Mouse (Mus musculus): ENCODE measurements around the gene Stard3. TPM values are rescaled to one million over a fixed set of nuclear protein-coding genes. Genes with fewer than 3 reads are reported as not detected.

The Stard3 gene
- total RNA-seq, 2 experiments from 2014 or later: 21.5 to 26.8 TPM

DNA sequence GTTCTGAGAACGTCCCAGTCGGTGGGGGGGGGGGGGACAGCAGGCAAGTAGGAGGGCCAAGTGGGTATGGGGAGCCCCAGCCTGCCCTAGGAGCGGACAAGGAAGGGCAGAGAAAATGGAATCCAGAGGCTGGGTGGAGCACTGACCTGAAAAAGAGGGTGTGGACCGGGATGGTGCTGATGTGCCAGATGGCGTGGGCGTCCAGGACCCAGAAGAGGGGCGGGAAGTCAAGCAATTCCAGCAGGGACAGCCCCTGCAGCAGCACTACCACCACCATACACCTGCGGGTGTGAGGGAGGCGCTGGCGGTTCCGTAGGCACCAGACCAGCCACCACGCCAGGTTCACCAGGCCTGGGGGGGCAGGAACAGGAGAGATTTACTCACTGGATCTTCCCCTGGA lies 32.0 kb downstream of the Stard3 start:
- no peak for DNase-seq
- intact Hi-C loops (cut with DNase I): no loop called here

DNA sequence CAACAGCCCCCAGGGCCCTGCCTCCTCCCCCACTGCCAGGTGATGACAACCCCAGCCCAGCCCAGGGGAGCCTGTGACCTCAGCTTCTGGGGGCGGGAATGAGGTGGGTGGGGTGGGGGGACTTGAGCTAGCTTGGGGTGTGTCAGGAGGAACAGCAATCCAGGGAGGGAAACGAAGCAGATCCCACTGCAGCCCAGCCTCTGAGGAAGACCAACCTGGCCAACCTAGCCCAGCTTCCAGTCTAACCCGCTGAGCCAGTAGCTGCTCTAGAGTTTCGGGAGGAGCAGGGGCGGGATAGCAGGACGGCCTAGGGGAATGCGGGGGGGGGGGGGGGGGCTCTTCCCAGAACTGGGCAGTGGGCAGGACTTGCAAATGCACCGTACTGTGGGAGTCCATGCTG lies 33.9 kb downstream of the Stard3 start:
- intact Hi-C loops (cut with DNase I): no loop called here
- DNase-seq: no peak

DNA sequence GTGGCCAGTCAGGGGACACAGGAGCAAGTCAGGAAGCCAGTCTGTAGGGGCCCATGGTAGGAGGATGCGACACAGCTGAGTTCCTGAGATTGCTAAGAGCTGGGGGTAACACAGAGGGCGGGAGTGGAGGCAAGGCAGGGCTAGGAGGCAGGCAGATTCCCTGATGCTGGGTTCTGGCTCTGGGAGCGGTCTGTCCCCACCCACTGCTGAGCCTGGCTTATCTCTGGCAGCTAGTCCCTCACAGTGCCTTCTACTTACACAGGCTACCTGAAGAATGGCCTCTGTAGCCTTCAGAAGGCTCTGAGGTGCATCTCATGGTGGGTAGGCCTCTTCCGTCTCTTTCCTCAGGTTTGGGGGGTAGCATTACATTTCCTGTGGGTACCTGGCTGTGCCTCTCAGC lies 34.5 kb downstream of the Stard3 start:
- intact Hi-C loops (cut with DNase I): no loop called here
- DNase-seq: no peak

DNA sequence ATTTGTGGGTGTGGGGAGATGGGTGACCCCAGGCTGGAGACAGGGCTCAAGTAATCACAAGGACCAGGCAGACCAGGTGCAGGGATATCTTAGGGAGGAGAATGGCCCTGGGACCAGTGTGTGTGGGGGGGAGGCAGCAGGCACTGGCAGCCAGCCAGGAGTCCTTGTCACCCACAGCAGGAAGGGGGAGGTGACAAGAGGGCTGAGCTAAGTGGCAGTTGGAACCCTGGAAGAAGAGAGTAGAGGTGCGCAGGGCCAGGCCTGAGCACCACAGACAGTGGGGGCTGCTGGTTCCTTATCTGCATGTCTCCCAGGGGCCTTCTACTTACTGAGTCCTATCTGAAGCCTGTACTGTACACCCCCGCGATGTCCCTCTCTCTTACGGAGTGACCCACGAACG lies 35.1 kb downstream of the Stard3 start:
- peak in 1 of 2 experiments; percentile 48 for DNase-seq
- intact Hi-C loops (cut with DNase I): no loop called here

DNA sequence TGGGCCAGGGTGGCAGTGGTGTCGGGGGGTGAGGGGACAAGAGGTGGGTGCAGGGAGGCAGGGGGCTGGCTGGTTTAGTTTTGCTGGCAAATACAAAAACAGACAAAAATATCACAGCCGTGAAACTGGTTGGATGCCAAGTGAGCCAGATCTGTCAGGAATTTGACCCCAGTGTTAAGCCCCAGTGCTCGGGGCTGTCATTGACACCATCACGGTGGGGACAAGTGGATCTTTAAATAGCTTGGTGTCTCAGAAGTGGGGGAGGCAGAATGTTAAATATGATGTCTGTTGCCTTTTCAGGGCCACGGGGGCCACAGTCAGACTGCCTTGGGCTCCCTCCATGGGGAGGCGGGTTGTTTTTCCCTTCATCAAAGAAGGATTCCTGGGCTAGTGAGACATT lies 36.1 kb downstream of the Stard3 start:
- no peak for DNase-seq
- intact Hi-C loops (cut with DNase I): no loop called here

DNA sequence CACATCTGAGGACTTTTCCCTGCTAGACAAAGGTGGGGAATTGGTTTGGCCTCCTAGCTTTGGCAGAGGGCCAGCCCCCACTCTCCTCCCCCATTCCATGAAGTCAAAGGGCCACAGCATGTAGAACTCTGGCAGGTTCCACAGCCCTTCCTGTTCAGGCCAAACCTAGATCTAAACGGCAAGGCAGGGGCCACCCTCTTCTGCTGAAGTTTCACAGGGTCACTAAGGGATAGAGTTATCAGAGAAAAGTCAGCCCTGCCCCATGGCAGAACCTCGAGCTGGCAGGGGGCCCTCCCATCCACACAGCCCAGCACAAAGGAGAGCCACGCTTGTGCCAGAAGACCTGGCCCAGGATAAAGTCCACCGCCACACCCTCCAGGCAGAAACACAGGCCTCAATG lies 36.9 kb downstream of the Stard3 start:
- DNase-seq: peak in 1 of 2 experiments; percentile 57
- intact Hi-C loops (cut with DNase I): no loop called here

DNA sequence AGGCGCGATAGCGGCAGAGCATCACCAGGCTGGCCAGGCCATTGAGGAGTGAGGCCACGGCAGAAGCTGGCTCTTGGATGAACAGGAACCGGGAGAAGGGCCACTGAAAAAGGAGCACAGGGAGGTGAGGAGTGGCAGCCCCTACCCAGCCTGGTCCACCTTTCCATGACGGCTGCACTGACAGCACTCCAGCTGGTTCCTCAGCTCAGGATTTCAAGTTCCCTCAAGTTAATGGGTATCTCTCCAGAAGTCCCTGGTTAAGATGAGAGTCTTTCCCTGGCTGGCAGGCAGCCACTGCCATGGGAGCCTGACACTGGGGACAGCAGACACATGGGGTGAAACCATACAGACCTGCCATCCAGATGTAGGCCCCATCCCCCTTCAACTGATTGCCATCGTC lies 39.8 kb downstream of the Stard3 start:
- intact Hi-C loops (cut with DNase I): no loop called here
- no peak for DNase-seq

DNA sequence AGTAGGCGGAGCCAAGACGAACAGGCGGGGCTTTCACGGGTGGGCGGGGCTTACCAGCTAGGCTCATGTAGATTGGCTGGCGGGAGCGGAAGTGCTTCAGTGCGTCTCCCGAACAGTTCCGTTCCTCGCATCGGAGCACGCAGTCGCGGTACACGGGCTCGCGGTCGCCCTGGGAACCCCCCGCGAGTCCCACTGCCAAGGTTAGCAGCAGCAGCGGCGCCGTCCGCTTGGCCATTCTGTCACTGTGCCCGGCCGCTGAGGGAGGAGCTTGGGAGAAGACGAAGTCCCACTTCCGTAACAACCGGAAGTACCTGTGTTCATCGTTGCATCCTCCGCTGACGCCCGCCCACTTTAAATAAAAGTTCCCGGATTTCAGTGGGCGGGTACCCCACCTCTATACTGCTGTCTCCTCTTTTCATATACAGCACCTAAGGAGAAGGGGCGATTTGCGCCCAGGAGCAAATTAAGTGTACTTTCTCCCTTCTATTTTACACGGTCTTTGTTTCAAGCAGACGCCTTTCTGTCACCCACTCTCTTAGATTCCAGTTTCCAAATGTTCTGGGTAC lies 42.1 kb downstream of the Stard3 start, which contains the start of gene Pgap3:
Gene Pgap3 (minus strand): TSS at position 330 of the 566 bp plus-strand sequence.
- intact Hi-C loops (cut with DNase I): loop anchor here (5.0 kb wide), 1 partner anchor 37 kb away; the partner anchor contains the start of gene Mien1
- peak; percentile 81 to 90 for DNase-seq

DNA sequence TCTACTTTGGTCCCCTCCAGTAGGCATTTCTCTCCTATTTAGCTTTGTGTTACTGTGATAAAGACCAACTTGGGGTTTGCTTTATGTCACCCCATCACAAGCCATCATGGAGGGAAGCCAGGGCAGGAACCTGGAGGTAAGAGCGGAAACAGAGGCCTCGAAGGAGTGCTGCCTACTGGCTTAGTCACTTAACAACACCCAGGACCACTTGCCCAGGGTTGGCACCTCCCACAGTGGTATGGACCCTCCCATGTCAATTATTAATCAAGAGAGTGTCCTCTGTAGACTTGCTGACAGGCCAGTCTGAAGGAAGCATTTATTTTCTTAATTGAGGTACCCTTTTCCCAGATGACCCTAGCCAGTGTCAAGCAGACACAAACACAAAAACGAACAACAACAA lies 42.6 kb downstream of the Stard3 start:
- intact Hi-C loops (cut with DNase I): loop anchor here (5.0 kb wide), 1 partner anchor 36 kb away; the partner anchor contains the start of gene Mien1

DNA sequence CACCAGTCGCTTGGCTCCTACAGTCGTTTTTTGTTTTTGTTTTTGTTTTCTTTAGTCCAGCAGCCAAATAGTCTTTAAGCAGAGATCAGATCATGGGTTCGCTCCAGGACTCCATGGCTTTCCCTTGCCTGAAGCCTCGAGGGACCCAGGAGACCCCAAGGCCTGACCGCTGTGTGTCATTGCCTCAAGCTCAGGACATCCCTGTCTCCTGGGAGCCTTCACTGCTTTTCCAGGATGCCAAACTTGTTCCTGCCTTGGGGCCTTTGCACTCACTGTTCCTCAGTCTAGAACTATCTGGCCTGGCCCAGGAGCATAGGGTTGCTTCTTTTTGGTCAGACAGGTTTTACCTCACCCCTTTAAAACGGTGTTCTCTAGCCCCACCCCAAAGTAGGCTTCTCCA lies 48.5 kb downstream of the Stard3 start:
- DNase-seq: no peak
- intact Hi-C loops (cut with DNase I): no loop called here

More for the DNA sequence above, 42.6 kb downstream of the Stard3 start:
- DNase-seq: no peak

DNA sequence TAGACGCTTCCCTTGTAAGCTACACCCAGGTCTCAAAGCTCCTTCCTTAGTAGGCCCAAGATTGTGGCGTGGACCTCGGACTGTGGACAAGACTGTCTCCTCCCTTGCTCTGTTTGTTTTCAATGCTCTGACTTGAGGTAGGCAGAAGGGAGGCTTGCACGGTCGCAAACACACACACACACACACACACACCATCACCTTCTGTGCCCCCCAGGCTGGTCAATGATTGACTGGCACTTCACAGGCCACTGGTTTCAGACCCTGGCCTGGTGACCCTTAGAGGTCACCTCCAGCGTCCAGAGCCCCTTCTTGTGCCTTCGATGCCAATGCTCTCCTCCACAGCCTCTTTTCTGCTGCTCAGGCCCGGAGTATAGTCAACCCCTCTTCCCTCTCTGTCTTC lies 50.7 kb downstream of the Stard3 start:
- intact Hi-C loops (cut with DNase I): no loop called here
- DNase-seq: no peak

DNA sequence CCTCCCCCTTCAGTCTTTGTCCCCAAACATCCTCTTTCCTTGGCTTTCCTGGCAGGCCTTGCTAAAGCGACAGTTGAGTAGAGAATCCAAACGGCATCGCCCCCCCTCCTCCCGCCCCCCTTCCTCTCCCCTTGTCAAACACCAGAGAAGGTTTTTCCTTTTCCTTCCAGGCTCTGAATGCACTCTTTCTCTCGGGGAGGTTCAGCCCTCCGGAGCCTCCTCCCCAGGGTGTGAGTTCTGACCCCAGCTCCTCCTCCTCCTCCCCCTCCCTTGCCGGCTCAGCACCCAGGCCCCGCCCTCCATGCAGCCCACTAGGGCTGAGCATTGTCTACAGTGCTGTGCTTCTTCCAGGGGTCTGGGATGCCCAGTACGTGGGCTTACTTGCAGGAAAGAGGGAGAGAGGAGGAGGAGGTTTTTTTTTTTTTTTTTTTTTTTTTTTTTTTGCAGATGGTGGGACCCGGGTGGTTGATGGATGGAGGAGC lies 51.2 kb downstream of the Stard3 start:
- intact Hi-C loops (cut with DNase I): no loop called here
- no peak for DNase-seq

DNA sequence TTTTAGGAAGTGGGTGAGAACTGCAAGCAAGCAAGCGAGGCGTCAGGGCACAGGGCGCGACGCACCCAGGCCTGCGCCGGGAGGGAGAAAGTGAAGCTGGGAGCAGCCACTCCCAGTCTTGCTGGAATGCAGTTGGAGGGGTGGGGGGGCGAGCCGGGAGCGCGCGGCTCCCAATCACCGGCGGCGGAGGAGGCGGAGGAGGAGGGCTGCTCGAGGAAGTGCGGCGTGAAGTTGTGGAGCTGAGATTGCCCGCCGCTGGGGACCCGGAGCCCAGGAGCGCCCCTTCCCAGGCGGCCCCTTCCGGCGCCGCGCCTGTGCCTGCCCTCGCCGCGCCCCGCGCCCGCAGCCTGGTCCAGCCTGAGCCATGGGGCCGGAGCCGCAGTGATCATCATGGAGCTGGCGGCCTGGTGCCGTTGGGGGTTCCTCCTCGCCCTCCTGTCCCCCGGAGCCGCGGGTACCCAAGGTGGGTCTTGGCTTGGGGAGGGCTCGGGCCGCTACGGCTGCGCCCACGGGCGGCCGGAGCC lies 54.2 kb downstream of the Stard3 start, which contains the start of gene Erbb2:
Gene Erbb2 (plus strand): TSS at position 198 of the 524 bp plus-strand sequence.
- DNase-seq: peak; percentile 67 to 78
- intact Hi-C loops (cut with DNase I): loop anchor here (2.0 kb wide), 1 partner anchor 26 kb away; the partner anchor contains the start of gene Mien1

DNA sequence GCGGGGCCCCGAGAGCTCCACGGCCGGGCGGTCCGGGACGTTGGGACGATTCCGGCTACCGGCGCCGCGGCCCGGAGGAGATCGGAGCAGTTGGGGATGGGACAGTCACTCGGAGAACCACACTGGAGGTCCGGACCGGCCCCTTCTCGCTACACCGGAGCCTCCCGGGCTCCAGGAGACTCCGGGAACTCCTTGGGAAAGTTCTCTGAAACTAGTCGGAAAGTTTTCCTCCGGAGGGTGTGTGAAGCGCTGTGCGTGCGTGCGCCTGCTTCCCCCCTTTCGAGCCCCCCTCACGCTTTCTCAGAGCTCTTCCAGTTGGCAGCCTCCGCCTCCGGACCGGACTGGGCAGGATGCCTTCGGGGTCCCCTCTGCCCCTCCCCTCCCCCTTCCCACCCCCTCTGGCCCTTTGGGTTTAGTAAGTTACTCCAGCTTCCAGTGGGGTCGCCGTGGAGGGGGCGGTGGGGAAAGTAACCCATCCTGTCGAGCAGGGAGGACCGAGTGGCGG lies 54.7 kb downstream of the Stard3 start:
- peak; percentile 16 to 62 for DNase-seq
- intact Hi-C loops (cut with DNase I): loop anchor here (2.0 kb wide), 1 partner anchor 26 kb away; the partner anchor contains the start of gene Mien1

DNA sequence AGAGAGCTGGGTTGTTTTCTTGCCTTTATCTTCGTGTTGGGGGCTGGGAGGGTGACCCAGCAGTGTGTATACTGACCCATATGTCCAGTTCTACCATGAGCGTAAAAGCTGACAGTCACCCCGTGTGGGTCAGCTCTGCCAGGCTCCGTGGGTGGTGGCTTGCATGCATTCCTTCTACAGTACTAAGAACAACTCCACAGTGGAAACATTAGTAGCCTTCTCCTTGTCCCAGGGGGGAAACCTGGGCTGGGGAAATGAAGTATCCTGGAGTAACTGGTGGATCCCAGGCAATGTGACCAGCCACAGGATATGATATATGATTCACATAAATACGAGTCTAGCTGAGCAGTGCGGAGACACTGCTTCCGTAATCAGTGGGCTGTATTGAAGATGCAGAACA lies 55.6 kb downstream of the Stard3 start:
- intact Hi-C loops (cut with DNase I): loop anchor here (2.0 kb wide), 1 partner anchor 25 kb away; the partner anchor contains the start of gene Mien1
- DNase-seq: no peak

DNA sequence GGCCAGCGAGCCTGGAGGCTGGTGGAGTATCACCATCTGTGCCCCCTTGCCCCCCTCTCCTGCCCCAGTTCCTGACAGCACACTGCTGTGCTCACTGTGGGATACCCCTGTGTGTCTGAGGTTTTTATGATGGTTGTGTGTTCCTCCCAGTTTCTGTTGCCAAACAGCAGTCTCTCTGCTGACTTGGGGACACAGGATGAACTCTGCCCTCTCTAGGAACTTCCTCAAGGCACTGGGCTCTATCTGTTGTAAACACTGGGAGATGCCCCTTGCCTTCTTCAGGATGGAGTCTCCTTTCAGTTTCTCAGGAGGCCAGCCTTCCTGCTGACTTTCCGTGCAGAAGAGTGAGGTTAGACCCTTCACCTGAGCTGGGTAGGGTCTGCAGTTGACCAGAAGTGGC lies 56.0 kb downstream of the Stard3 start:
- DNase-seq: no peak

DNA sequence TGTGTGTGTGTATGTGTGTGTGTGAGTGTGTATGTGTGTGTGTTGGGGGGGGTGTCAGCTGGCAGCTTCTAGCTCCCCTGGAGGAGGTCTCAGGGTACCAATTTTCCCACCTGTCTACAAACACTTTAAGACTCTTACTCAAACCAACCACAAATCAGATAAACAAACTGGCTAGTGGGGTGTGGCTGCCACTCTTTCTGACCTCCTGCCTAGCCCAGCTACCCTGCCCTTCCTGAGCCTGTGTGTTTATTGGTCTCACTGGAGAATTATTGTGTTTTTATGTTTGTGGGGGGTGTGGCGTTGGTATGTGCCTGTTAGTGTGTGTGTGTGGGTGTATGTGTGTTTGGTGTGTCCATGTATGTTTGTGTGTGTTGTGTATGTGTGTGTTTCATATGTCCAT lies 58.9 kb downstream of the Stard3 start:
- intact Hi-C loops (cut with DNase I): no loop called here
- no peak for DNase-seq

More for the DNA sequence above, 56.0 kb downstream of the Stard3 start:
- intact Hi-C loops (cut with DNase I): no loop called here

DNA sequence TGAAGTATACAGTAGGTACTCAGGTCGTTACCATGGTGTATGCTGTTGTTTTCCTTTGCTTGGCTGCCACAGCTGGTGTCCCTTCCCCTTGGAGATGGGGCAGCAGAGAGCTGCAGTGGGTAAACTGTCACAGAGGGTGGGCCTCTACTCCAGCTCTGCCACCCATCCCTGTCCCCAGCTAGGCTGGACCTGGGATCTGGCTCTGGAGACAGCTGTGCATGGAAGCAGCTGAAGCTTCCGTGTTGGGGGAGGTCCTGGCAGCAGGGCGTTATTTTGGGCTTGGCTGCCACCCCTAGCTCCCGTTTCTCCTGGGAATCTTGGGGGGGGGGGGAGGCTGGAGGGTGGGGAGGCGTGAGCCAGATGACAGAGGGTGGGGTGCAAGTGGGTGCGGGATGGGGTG lies 60.1 kb downstream of the Stard3 start:
- intact Hi-C loops (cut with DNase I): no loop called here
- no peak for DNase-seq

DNA sequence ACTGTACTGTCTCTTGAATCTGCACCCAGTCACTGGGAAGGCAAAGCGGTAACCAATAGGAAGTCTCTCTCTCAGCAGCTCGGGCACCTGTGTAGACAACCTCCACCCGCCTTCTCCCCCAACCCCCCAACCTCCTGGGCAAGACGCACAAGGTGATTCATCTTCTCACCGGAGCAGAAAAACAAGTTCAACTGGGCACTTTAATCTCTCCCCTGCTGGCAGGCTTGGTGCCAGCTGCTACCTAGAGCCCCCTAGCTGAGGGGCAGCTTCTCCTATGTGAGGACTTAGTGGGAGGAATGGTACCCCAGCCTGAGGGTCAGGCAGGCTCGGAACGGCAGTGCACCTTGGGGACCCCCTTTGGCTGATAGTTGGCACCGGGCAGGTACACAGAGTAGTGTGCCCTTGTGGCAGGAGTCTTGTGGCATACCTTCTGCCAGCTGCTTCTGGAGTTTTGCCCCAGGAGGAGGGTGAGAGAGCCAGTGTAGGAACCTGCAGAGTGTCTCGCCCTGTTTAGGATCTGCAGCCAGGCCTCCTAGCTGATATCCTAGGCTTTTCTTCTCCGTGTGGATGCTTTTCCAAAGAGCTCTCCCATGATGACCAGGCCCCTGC lies 60.9 kb downstream of the Stard3 start:
- no peak for DNase-seq
- intact Hi-C loops (cut with DNase I): no loop called here

DNA sequence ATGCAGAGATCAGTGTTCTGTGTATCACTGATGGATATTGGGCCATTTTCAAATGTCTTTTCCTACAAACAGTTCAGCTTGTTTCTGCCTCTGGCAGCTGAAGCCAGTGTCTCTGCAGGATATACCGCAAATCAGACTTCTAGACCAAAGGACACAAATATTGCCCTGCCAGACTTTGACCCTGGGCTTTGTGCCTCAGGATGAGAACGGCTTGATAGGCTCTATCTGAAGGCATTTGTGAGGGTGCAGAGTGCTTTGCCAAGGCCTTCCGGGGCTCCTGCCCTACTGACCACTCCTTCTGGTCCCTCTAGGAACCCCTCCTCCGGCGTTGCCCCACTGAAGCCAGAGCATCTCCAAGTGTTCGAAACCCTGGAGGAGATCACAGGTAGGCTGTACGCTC lies 68.4 kb downstream of the Stard3 start:
- no peak for DNase-seq

DNA sequence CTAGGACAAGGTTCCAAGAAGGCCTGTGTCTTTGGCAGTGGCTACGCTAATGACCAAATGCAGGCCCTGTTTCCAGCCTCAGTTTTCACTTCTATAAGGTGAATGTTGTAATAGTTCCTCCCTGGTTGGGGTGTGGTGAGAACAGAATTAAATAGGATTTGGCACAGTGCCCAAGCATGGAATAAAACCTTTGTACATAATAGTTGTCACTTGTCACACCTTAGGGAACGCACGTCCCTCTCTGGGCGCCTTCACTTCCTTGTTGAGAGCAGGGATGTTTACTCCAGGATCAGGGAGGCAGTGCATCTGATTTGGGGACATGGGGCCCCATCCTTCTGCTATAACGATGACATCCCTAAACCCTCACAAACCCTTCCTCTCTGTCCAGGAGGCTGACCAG lies 70.3 kb downstream of the Stard3 start:
- intact Hi-C loops (cut with DNase I): no loop called here
- no peak for DNase-seq

More for the DNA sequence above, 68.4 kb downstream of the Stard3 start:
- intact Hi-C loops (cut with DNase I): no loop called here
